Mouse (Mus musculus) megakaryocyte, embryonic 14.5 days (primary cell): ENCODE measurements around the gene Snx7.

ENCODE experiments used
- FLI1 ChIP-seq: IDR thresholded peaks from 2 replicates; pipeline ENCODE4 v1.6.1; 2012; ENCODE audit warnings: low read length, inconsistent platforms, mixed read lengths
- GATA1 ChIP-seq: IDR thresholded peaks from 3 replicates; pipeline ENCODE4 v1.6.1; 2012; ENCODE audit warnings: mixed read lengths, low read length, inconsistent platforms, borderline replicate concordance

DNA sequence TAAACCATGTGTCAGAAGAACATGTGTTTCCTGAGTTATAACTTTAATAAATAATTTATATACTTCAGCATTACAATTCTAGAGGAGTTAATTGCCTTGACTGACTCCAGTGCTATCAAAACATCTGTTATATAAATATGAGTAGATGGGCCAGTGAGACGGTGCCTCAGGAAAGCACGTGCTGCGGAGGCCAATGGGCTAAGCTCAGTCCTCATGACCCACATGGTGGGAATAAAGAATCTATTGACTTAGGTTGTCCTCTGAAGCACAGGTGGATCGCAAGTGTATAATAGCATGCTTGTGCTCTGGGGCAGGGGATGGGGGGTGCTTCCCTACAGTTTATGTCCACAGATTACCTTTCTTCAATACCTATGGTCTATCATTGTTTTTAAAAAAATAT is 56.6 kb downstream of the Snx7 start:
- no peak for TF ChIP-seq FLI1
- TF ChIP-seq GATA1, result no peak
